Mouse (Mus musculus) neural tube, embryonic 13.5 days (tissue): ENCODE results near the gene Fkbp15. TPM values are rescaled to one million over a fixed set of nuclear protein-coding genes. Genes with fewer than 3 reads are reported as not detected.

Experiments used
- ATAC-seq: fragments of 200-750 bp; cut with Nextera tagmentation; 2 replicates; pipeline ENCODE4 v1.8.0; 2017; ENCODE audit warnings: low read depth, mild to moderate bottlenecking, moderate TSS enrichment, moderate library complexity
- H3K27ac ChIP-seq: fragments of 300-500 bp; sonication (generic); replicated peaks from 2 replicates; pipeline ENCODE4 v1.5.1; 2015; ENCODE audit warnings: moderate library complexity, mild to moderate bottlenecking, inconsistent platforms
- H3K27me3 ChIP-seq: fragments of 300-500 bp; sonication (generic); 2 replicates; pipeline ENCODE4 v1.6.1; 2015; ENCODE audit warnings: mild to moderate bottlenecking, inconsistent platforms
- H3K36me3 ChIP-seq: fragments of 300-500 bp; sonication (generic); 2 replicates; pipeline ENCODE4 v1.6.1; 2015; ENCODE audit warnings: mild to moderate bottlenecking, inconsistent platforms
- H3K4me1 ChIP-seq: fragments of 300-500 bp; sonication (generic); replicated peaks from 2 replicates; pipeline ENCODE4 v1.6.1; 2015; ENCODE audit warnings: inconsistent platforms
- H3K4me2 ChIP-seq: fragments of 300-500 bp; sonication (generic); 2 replicates; pipeline ENCODE4 v1.6.1; 2015; ENCODE audit warnings: inconsistent platforms, mild to moderate bottlenecking, moderate library complexity
- H3K4me3 ChIP-seq: fragments of 300-500 bp; sonication (generic); 2 replicates; pipeline ENCODE4 v1.5.1; 2015; ENCODE audit warnings: mild to moderate bottlenecking, inconsistent platforms
- H3K9ac ChIP-seq: fragments of 300-500 bp; sonication (generic); 2 replicates; pipeline ENCODE4 v1.6.1; 2015; ENCODE audit warnings: moderate library complexity, mild to moderate bottlenecking, inconsistent platforms
- H3K9me3 ChIP-seq: fragments of 300-500 bp; sonication (generic); 2 replicates; pipeline ENCODE4 v1.6.1; 2016; ENCODE audit warnings: inconsistent platforms
- WGBS: fragments of 180-500 bp; shearing (Covaris S2); methylation state at CpG from one replicate; pipeline ENCODE4 v1.1.7; 2015; 5-methylcytosine and 5-hydroxymethylcytosine counted together
- polyA plus RNA-seq: library from polyadenylated mRNA; unstranded; fragments of >200 nt; fragmentation: Nextera tagmentation; extraction: Ambion mirVana; gene quantifications from 2 replicates; pipeline ENCODE4 v1.2.1, GENCODE M21; 2015

Gene Fkbp15
- polyA plus RNA-seq, 1 experiment from 2014 or later = 24.8 TPM

- H3K4me1 ChIP-seq = no peaks in the 10 kb centered on the region
- WGBS = 87% methylated on average over 4 of the region's 4 CpGs
- ATAC-seq = no peak
- no peak overlapping the region for H3K4me2 ChIP-seq
- H3K4me3 ChIP-seq = no peak overlapping the region
- peaks cover 47% of the 10 kb centered on the region for H3K36me3 ChIP-seq
- no peak overlapping the region for H3K9ac ChIP-seq
- H3K27ac ChIP-seq = no peak overlapping the region
- H3K9me3 ChIP-seq = 0 out of 2 replicates have a peak, but pooled peaks cover 3% of the 10 kb centered on the region
- no peaks in the 10 kb centered on the region for H3K27me3 ChIP-seq
Measured at GRCm38 (mm10) chr4:62345827-62346226, 14.5 kb downstream of the Fkbp15 start.

- ATAC-seq = no peak
- no peak overlapping the region for H3K27ac ChIP-seq
- WGBS = 90% methylated on average over 1 of the region's 1 CpGs
- 0 out of 2 replicates have a peak, but pooled peaks cover 3% of the 10 kb centered on the region for H3K9me3 ChIP-seq
- H3K27me3 ChIP-seq = no peaks in the 10 kb centered on the region
- no peak overlapping the region for H3K9ac ChIP-seq
- no peak overlapping the region for H3K4me3 ChIP-seq
- H3K36me3 ChIP-seq = peaks cover 59% of the 10 kb centered on the region
- H3K4me1 ChIP-seq = no peaks in the 10 kb centered on the region
- H3K4me2 ChIP-seq = no peak overlapping the region
Measured at GRCm38 (mm10) chr4:62344000-62344399, 16.3 kb downstream of the Fkbp15 start.

GRCm38 (mm10) chr4:62338536-62338935 lies 21.8 kb downstream of the Fkbp15 start:
- no peak for ATAC-seq
- Histone ChIP-seq H3K4me2 (no peak overlapping the region), H3K9me3 (no peaks in the 10 kb centered on the region), H3K27ac (no peak overlapping the region), H3K9ac (no peak overlapping the region), H3K36me3 (peaks cover 71% of the 10 kb centered on the region), H3K27me3 (no peaks in the 10 kb centered on the region), H3K4me3 (no peak overlapping the region), H3K4me1 (no peaks in the 10 kb centered on the region)
- 90% methylated on average over 5 of the region's 5 CpGs for WGBS

GRCm38 (mm10) chr4:62331977-62332376 lies 28.4 kb downstream of the Fkbp15 start:
- no peaks in the 10 kb centered on the region for H3K4me1 ChIP-seq
- no peak overlapping the region for H3K4me3 ChIP-seq
- no peak overlapping the region for H3K27ac ChIP-seq
- no peaks in the 10 kb centered on the region for H3K9me3 ChIP-seq
- H3K4me2 ChIP-seq = no peak overlapping the region
- H3K36me3 ChIP-seq = peaks cover 77% of the 10 kb centered on the region
- no peak overlapping the region for H3K9ac ChIP-seq
- no peaks in the 10 kb centered on the region for H3K27me3 ChIP-seq
- ATAC-seq = no peak
- WGBS = 73% methylated on average over 5 of the region's 5 CpGs

- no peak for ATAC-seq
- H3K4me2 ChIP-seq = no peak overlapping the region
- no peak overlapping the region for H3K4me3 ChIP-seq
- H3K27ac ChIP-seq = no peak overlapping the region
- WGBS = 89% methylated on average over 6 of the region's 6 CpGs
- H3K9me3 ChIP-seq = no peaks in the 10 kb centered on the region
- no peaks in the 10 kb centered on the region for H3K27me3 ChIP-seq
- no peak overlapping the region for H3K9ac ChIP-seq
- peaks cover 80% of the 10 kb centered on the region for H3K36me3 ChIP-seq
- no peaks in the 10 kb centered on the region for H3K4me1 ChIP-seq
Measured at GRCm38 (mm10) chr4:62328941-62329660, 31.2 kb downstream of the Fkbp15 start.

GRCm38 (mm10) chr4:62326111-62326510 lies 34.2 kb downstream of the Fkbp15 start:
- Histone ChIP-seq H3K27ac (no peak overlapping the region), H3K4me1 (no peaks in the 10 kb centered on the region), H3K36me3 (peaks cover 86% of the 10 kb centered on the region), H3K4me2 (no peak overlapping the region), H3K27me3 (no peaks in the 10 kb centered on the region), H3K4me3 (no peak overlapping the region), H3K9ac (no peak overlapping the region), H3K9me3 (no peaks in the 10 kb centered on the region)
- ATAC-seq = no peak

- 93% methylated on average over 3 of the region's 3 CpGs for WGBS
- H3K27me3 ChIP-seq = no peaks in the 10 kb centered on the region
- ATAC-seq = no peak
- H3K9ac ChIP-seq = no peak overlapping the region
- peaks cover 95% of the 10 kb centered on the region for H3K36me3 ChIP-seq
- H3K9me3 ChIP-seq = no peaks in the 10 kb centered on the region
- no peaks in the 10 kb centered on the region for H3K4me1 ChIP-seq
- no peak overlapping the region for H3K4me3 ChIP-seq
- H3K27ac ChIP-seq = no peak overlapping the region
- H3K4me2 ChIP-seq = no peak overlapping the region
Measured at GRCm38 (mm10) chr4:62322684-62323083, 37.7 kb downstream of the Fkbp15 start.

- no peak overlapping the region for H3K27ac ChIP-seq
- no peaks in the 10 kb centered on the region for H3K27me3 ChIP-seq
- H3K9me3 ChIP-seq = no peaks in the 10 kb centered on the region
- H3K4me3 ChIP-seq = no peak overlapping the region
- 63% methylated on average over 1 of the region's 1 CpGs for WGBS
- H3K4me1 ChIP-seq = no peaks in the 10 kb centered on the region
- no peak for ATAC-seq
- no peak overlapping the region for H3K9ac ChIP-seq
- no peak overlapping the region for H3K4me2 ChIP-seq
- peaks cover 83% of the 10 kb centered on the region for H3K36me3 ChIP-seq
Measured at GRCm38 (mm10) chr4:62318294-62318693, 42.1 kb downstream of the Fkbp15 start.

- Histone ChIP-seq H3K27me3 (no peaks in the 10 kb centered on the region), H3K9ac (no peak overlapping the region), H3K36me3 (peaks cover 82% of the 10 kb centered on the region), H3K9me3 (no peaks in the 10 kb centered on the region), H3K4me3 (no peak overlapping the region), H3K27ac (no peak overlapping the region), H3K4me2 (no peak overlapping the region), H3K4me1 (no peaks in the 10 kb centered on the region)
- 78% methylated on average over 2 of the region's 2 CpGs for WGBS
- no peak for ATAC-seq
Measured at GRCm38 (mm10) chr4:62316456-62316855, 43.9 kb downstream of the Fkbp15 start.

GRCm38 (mm10) chr4:62314516-62314915 lies 45.8 kb downstream of the Fkbp15 start:
- Histone ChIP-seq H3K4me1 (no peaks in the 10 kb centered on the region), H3K9me3 (no peaks in the 10 kb centered on the region), H3K4me3 (no peak overlapping the region), H3K27ac (no peak overlapping the region), H3K36me3 (peaks cover 69% of the 10 kb centered on the region), H3K27me3 (no peaks in the 10 kb centered on the region), H3K4me2 (no peak overlapping the region), H3K9ac (no peak overlapping the region)
- 76% methylated on average over 3 of the region's 3 CpGs for WGBS
- ATAC-seq = no peak

- 90% methylated on average over 9 of the region's 9 CpGs for WGBS
- no peak overlapping the region for H3K27ac ChIP-seq
- no peak for ATAC-seq
Measured at GRCm38 (mm10) chr4:62313641-62314211, 46.6 kb downstream of the Fkbp15 start.

GRCm38 (mm10) chr4:62312821-62313220 lies 47.5 kb downstream of the Fkbp15 start:
- WGBS = 95% methylated on average over 2 of the region's 2 CpGs
- no peak overlapping the region for H3K4me2 ChIP-seq

More at GRCm38 (mm10) chr4:62313641-62314211, 46.6 kb downstream of the Fkbp15 start:
- Histone ChIP-seq H3K36me3 (peaks cover 62% of the 10 kb centered on the region), H3K9me3 (no peaks in the 10 kb centered on the region), H3K9ac (no peak overlapping the region), H3K4me3 (no peak overlapping the region), H3K4me1 (no peaks in the 10 kb centered on the region), H3K27me3 (no peaks in the 10 kb centered on the region), H3K4me2 (no peak overlapping the region)

GRCm38 (mm10) chr4:62308406-62308805 lies 51.9 kb downstream of the Fkbp15 start:
- Histone ChIP-seq H3K4me2 (no peak overlapping the region), H3K4me3 (no peak overlapping the region), H3K27me3 (no peaks in the 10 kb centered on the region), H3K9ac (no peak overlapping the region), H3K36me3 (peaks cover 76% of the 10 kb centered on the region), H3K9me3 (no peaks in the 10 kb centered on the region), H3K27ac (no peak overlapping the region), H3K4me1 (no peaks in the 10 kb centered on the region)
- ATAC-seq = no peak

More at GRCm38 (mm10) chr4:62312821-62313220, 47.5 kb downstream of the Fkbp15 start:
- H3K27me3 ChIP-seq = no peaks in the 10 kb centered on the region
- no peak for ATAC-seq
- no peak overlapping the region for H3K27ac ChIP-seq
- no peaks in the 10 kb centered on the region for H3K9me3 ChIP-seq
- no peaks in the 10 kb centered on the region for H3K4me1 ChIP-seq
- H3K36me3 ChIP-seq = peaks cover 62% of the 10 kb centered on the region
- H3K9ac ChIP-seq = no peak overlapping the region
- H3K4me3 ChIP-seq = no peak overlapping the region
